Mouse (Mus musculus): Measurements from ENCODE around the gene Lrit2. TPM values are rescaled to one million over a fixed set of nuclear protein-coding genes. Genes with fewer than 3 reads are reported as not detected.

Gene Lrit2
- polyA plus RNA-seq (2015; fragmentation: Nextera tagmentation; extraction: Ambion mirVana): not detected in 2 replicates

- 76% methylated on average over 5 of the region's 5 CpGs for WGBS
- ATAC-seq: no peak
Observed at GRCm38 (mm10) chr14:37067629-37068028, at the start of gene Lrit2. Lrit2 (plus strand) TSS chr14:37067929.

GRCm38 (mm10) chr14:37027248-37027933 lies 40.3 kb upstream of the Lrit2 start:
- 65% methylated on average over 4 of the region's 4 CpGs for WGBS
- ATAC-seq: peak; percentile 84

More at GRCm38 (mm10) chr14:37067629-37068028, at the start of gene Lrit2:
- no peaks in the 10 kb centered on the region for H3K36me3 ChIP-seq (ENCODE audit: control insufficient read depth, insufficient read depth, low read length)
- H3K27ac ChIP-seq (ENCODE audit: low read length): no peak within 1 kb of the TSS
- H3K27me3 ChIP-seq (replicated peaks; ENCODE audit: control insufficient read depth, insufficient read depth, low read length): no peaks in the 10 kb centered on the region
- H3K9me3 ChIP-seq (ENCODE audit: control insufficient read depth, low read length): no peaks in the 10 kb centered on the region
- H3K4me3 ChIP-seq (ENCODE audit: low read length): no peak within 1 kb of the TSS
- H3K4me2 ChIP-seq (ENCODE audit: low read depth, low read length): no peak within 1 kb of the TSS
- H3K4me1 ChIP-seq (ENCODE audit: control insufficient read depth, insufficient read depth, low read length): no peaks in the 10 kb centered on the region
- no peak within 1 kb of the TSS for H3K9ac ChIP-seq (ENCODE audit: low read depth, low read length)

GRCm38 (mm10) chr14:37027951-37028350 lies 39.8 kb upstream of the Lrit2 start:
- no peak overlapping the region for H3K4me3 ChIP-seq (ENCODE audit: low read length)
- ATAC-seq: peak; percentile 36
- 90% methylated on average over 3 of the region's 3 CpGs for WGBS
- H3K36me3 ChIP-seq (ENCODE audit: control insufficient read depth, insufficient read depth, low read length): no peaks in the 10 kb centered on the region
- no peak overlapping the region for H3K9ac ChIP-seq (ENCODE audit: low read depth, low read length)
- H3K9me3 ChIP-seq (ENCODE audit: control insufficient read depth, low read length): no peaks in the 10 kb centered on the region
- no peak overlapping the region for H3K4me2 ChIP-seq (ENCODE audit: low read depth, low read length)
- H3K27me3 ChIP-seq (replicated peaks; ENCODE audit: control insufficient read depth, insufficient read depth, low read length): no peaks in the 10 kb centered on the region
- H3K4me1 ChIP-seq (ENCODE audit: control insufficient read depth, insufficient read depth, low read length): no peaks in the 10 kb centered on the region
- no peak overlapping the region for H3K27ac ChIP-seq (ENCODE audit: low read length)

More at GRCm38 (mm10) chr14:37027248-37027933, 40.3 kb upstream of the Lrit2 start:
- Histone ChIP-seq H3K9me3 (ENCODE audit: control insufficient read depth, low read length) (no peaks in the 10 kb centered on the region), H3K27ac (ENCODE audit: low read length) (no peak overlapping the region), H3K9ac (ENCODE audit: low read depth, low read length) (no peak overlapping the region), H3K27me3 (replicated peaks; ENCODE audit: control insufficient read depth, insufficient read depth, low read length) (no peaks in the 10 kb centered on the region), H3K36me3 (ENCODE audit: control insufficient read depth, insufficient read depth, low read length) (no peaks in the 10 kb centered on the region), H3K4me3 (ENCODE audit: low read length) (no peak overlapping the region), H3K4me2 (ENCODE audit: low read depth, low read length) (no peak overlapping the region), H3K4me1 (ENCODE audit: control insufficient read depth, insufficient read depth, low read length) (no peaks in the 10 kb centered on the region)

GRCm38 (mm10) chr14:37028555-37028954 lies 39.2 kb upstream of the Lrit2 start:
- no peak for ATAC-seq
- 86% methylated on average over 3 of the region's 3 CpGs for WGBS
- no peaks in the 10 kb centered on the region for H3K4me1 ChIP-seq (ENCODE audit: control insufficient read depth, insufficient read depth, low read length)
- no peak overlapping the region for H3K4me3 ChIP-seq (ENCODE audit: low read length)
- no peaks in the 10 kb centered on the region for H3K9me3 ChIP-seq (ENCODE audit: control insufficient read depth, low read length)
- H3K27me3 ChIP-seq (replicated peaks; ENCODE audit: control insufficient read depth, insufficient read depth, low read length): no peaks in the 10 kb centered on the region
- H3K4me2 ChIP-seq (ENCODE audit: low read depth, low read length): no peak overlapping the region
- H3K27ac ChIP-seq (ENCODE audit: low read length): no peak overlapping the region
- H3K36me3 ChIP-seq (ENCODE audit: control insufficient read depth, insufficient read depth, low read length): no peaks in the 10 kb centered on the region
- H3K9ac ChIP-seq (ENCODE audit: low read depth, low read length): no peak overlapping the region

GRCm38 (mm10) chr14:37032481-37033104 lies 35.1 kb upstream of the Lrit2 start:
- no peaks in the 10 kb centered on the region for H3K36me3 ChIP-seq (ENCODE audit: control insufficient read depth, insufficient read depth, low read length)
- H3K4me2 ChIP-seq (ENCODE audit: low read depth, low read length): no peak overlapping the region
- no peak overlapping the region for H3K9ac ChIP-seq (ENCODE audit: low read depth, low read length)
- H3K4me1 ChIP-seq (ENCODE audit: control insufficient read depth, insufficient read depth, low read length): no peaks in the 10 kb centered on the region
- WGBS: 59% methylated on average over 11 of the region's 11 CpGs
- H3K9me3 ChIP-seq (ENCODE audit: control insufficient read depth, low read length): no peaks in the 10 kb centered on the region
- H3K27me3 ChIP-seq (replicated peaks; ENCODE audit: control insufficient read depth, insufficient read depth, low read length): no peaks in the 10 kb centered on the region
- no peak for ATAC-seq
- no peak overlapping the region for H3K27ac ChIP-seq (ENCODE audit: low read length)
- H3K4me3 ChIP-seq (ENCODE audit: low read length): no peak overlapping the region

GRCm38 (mm10) chr14:37033241-37033640 lies 34.5 kb upstream of the Lrit2 start:
- Histone ChIP-seq H3K4me1 (ENCODE audit: control insufficient read depth, insufficient read depth, low read length) (no peaks in the 10 kb centered on the region), H3K9me3 (ENCODE audit: control insufficient read depth, low read length) (no peaks in the 10 kb centered on the region), H3K9ac (ENCODE audit: low read depth, low read length) (no peak overlapping the region), H3K27ac (ENCODE audit: low read length) (no peak overlapping the region), H3K27me3 (replicated peaks; ENCODE audit: control insufficient read depth, insufficient read depth, low read length) (no peaks in the 10 kb centered on the region), H3K4me2 (ENCODE audit: low read depth, low read length) (no peak overlapping the region), H3K4me3 (ENCODE audit: low read length) (no peak overlapping the region), H3K36me3 (ENCODE audit: control insufficient read depth, insufficient read depth, low read length) (no peaks in the 10 kb centered on the region)
- ATAC-seq: peak; percentile 60; the same call in 1 of the 2 replicates
- 15% methylated on average over 7 of the region's 7 CpGs for WGBS

- Histone ChIP-seq H3K27ac (ENCODE audit: low read length) (no peak overlapping the region), H3K36me3 (ENCODE audit: control insufficient read depth, insufficient read depth, low read length) (no peaks in the 10 kb centered on the region), H3K4me3 (ENCODE audit: low read length) (no peak overlapping the region), H3K4me1 (ENCODE audit: control insufficient read depth, insufficient read depth, low read length) (no peaks in the 10 kb centered on the region), H3K9me3 (ENCODE audit: control insufficient read depth, low read length) (no peaks in the 10 kb centered on the region), H3K9ac (ENCODE audit: low read depth, low read length) (no peak overlapping the region), H3K4me2 (ENCODE audit: low read depth, low read length) (no peak overlapping the region), H3K27me3 (replicated peaks; ENCODE audit: control insufficient read depth, insufficient read depth, low read length) (no peaks in the 10 kb centered on the region)
- no peak for ATAC-seq
- 38% methylated on average over 5 of the region's 5 CpGs for WGBS
Observed at GRCm38 (mm10) chr14:37034432-37034831, 33.3 kb upstream of the Lrit2 start.

GRCm38 (mm10) chr14:37048914-37049410 lies 18.8 kb upstream of the Lrit2 start, which contains the start of gene Rgr:
Rgr (minus strand) TSS chr14:37048964.
- no peaks in the 10 kb centered on the region for H3K9me3 ChIP-seq (ENCODE audit: control insufficient read depth, low read length)
- no peak for ATAC-seq
- 61% methylated on average over 1 of the region's 1 CpGs for WGBS

GRCm38 (mm10) chr14:37064849-37065248 lies 2.9 kb upstream of the Lrit2 start:
- Histone ChIP-seq H3K27me3 (replicated peaks; ENCODE audit: control insufficient read depth, insufficient read depth, low read length) (no peaks in the 10 kb centered on the region), H3K4me2 (ENCODE audit: low read depth, low read length) (no peak overlapping the region), H3K27ac (ENCODE audit: low read length) (no peak overlapping the region), H3K9ac (ENCODE audit: low read depth, low read length) (no peak overlapping the region), H3K4me3 (ENCODE audit: low read length) (no peak overlapping the region), H3K9me3 (ENCODE audit: control insufficient read depth, low read length) (no peaks in the 10 kb centered on the region), H3K4me1 (ENCODE audit: control insufficient read depth, insufficient read depth, low read length) (no peaks in the 10 kb centered on the region), H3K36me3 (ENCODE audit: control insufficient read depth, insufficient read depth, low read length) (no peaks in the 10 kb centered on the region)
- WGBS: 64% methylated on average over 2 of the region's 2 CpGs
- ATAC-seq: no peak

More at GRCm38 (mm10) chr14:37048914-37049410, 18.8 kb upstream of the Lrit2 start, which contains the start of gene Rgr:
- Histone ChIP-seq H3K36me3 (ENCODE audit: control insufficient read depth, insufficient read depth, low read length) (no peaks in the 10 kb centered on the region), H3K27me3 (replicated peaks; ENCODE audit: control insufficient read depth, insufficient read depth, low read length) (no peaks in the 10 kb centered on the region), H3K27ac (ENCODE audit: low read length) (no peak within 1 kb of the TSS), H3K4me2 (ENCODE audit: low read depth, low read length) (no peak within 1 kb of the TSS), H3K4me3 (ENCODE audit: low read length) (no peak within 1 kb of the TSS), H3K4me1 (ENCODE audit: control insufficient read depth, insufficient read depth, low read length) (no peaks in the 10 kb centered on the region), H3K9ac (ENCODE audit: low read depth, low read length) (no peak within 1 kb of the TSS)

Data from intestine, embryonic 16.5 days (tissue).